Mouse (Mus musculus): Measurements from ENCODE around the gene Pym1. TPM values are rescaled to one million over a fixed set of nuclear protein-coding genes. Genes with fewer than 3 reads are reported as not detected.

Gene Pym1
- polyA plus RNA-seq, 1 experiment from 2014 or later = 23.1 TPM

- peaks cover 15% of the 10 kb centered on the region; the same call in 1 of the 2 replicates for H3K4me1 ChIP-seq (replicated peaks)
- WGBS = 93% methylated on average over 1 of the region's 1 CpGs
- no peaks in the 10 kb centered on the region for H3K27me3 ChIP-seq (replicated peaks)
- no peak for ATAC-seq (ENCODE audit: insufficient number of reproducible peaks, low FRiP score)
- no peaks in the 10 kb centered on the region for H3K9me3 ChIP-seq (replicated peaks)
- no peak overlapping the region for H3K27ac ChIP-seq (ENCODE audit: poor library complexity, severe bottlenecking)
- no peak overlapping the region for H3K4me3 ChIP-seq
- no peaks in the 10 kb centered on the region; the same call in 1 of the 2 replicates for H3K36me3 ChIP-seq
- no peak overlapping the region for H3K9ac ChIP-seq
- no peak overlapping the region for H3K4me2 ChIP-seq
Observed at GRCm38 (mm10) chr10:128793258-128793657, 45.6 kb downstream of the Pym1 start.

DNA sequence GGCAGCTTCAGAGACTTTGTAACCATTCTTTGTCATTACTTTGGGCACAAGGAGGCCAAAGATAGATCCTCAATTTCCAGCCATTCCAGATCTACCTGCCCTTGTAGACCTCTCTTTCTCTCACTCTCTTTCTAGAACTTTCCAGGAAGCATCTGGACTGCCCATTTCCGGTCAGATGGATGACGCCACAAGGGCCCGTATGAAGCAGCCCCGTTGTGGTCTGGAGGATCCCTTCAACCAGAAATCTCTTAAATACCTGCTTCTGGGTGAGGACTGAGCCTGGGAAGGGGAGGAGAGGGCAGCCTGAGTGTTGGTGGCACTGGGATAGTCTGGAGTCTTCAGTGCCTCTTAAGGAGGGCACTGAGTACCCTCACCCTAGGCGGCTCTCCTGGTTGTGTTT lies 46.7 kb downstream of the Pym1 start:
- Histone ChIP-seq H3K27ac (ENCODE audit: poor library complexity, severe bottlenecking) (no peak overlapping the region), H3K36me3 (peaks cover 6% of the 10 kb centered on the region), H3K4me1 (replicated peaks) (peaks cover 15% of the 10 kb centered on the region; the same call in 1 of the 2 replicates), H3K4me3 (no peak overlapping the region), H3K9me3 (replicated peaks) (no peaks in the 10 kb centered on the region), H3K9ac (no peak overlapping the region), H3K27me3 (replicated peaks) (no peaks in the 10 kb centered on the region), H3K4me2 (no peak overlapping the region)
- 82% methylated on average over 5 of the region's 5 CpGs for WGBS
- ATAC-seq (ENCODE audit: insufficient number of reproducible peaks, low FRiP score) = no peak

DNA sequence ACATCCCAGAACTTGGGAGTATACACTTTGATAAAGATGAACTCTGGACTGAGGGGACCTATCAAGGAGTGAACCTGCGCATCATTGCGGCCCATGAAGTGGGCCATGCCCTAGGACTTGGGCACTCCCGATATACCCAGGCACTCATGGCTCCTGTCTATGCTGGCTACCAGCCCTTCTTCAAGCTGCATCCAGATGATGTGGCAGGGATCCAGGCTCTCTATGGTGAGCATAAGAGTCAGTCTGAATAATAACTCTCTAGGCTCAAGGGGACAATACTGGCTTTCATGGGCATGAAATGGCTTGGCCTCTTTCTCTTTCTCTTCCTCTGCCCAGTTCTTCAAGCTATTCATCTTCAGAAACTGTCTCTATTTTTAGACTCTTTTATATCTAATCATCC lies 47.9 kb downstream of the Pym1 start:
- Histone ChIP-seq H3K4me3 (no peak overlapping the region), H3K4me1 (replicated peaks) (peaks cover 15% of the 10 kb centered on the region; the same call in 1 of the 2 replicates), H3K9me3 (replicated peaks) (no peaks in the 10 kb centered on the region), H3K4me2 (no peak overlapping the region), H3K9ac (no peak overlapping the region), H3K27ac (ENCODE audit: poor library complexity, severe bottlenecking) (no peak overlapping the region), H3K36me3 (peaks cover 14% of the 10 kb centered on the region), H3K27me3 (replicated peaks) (no peaks in the 10 kb centered on the region)
- 94% methylated on average over 3 of the region's 3 CpGs for WGBS
- no peak for ATAC-seq (ENCODE audit: insufficient number of reproducible peaks, low FRiP score)

DNA sequence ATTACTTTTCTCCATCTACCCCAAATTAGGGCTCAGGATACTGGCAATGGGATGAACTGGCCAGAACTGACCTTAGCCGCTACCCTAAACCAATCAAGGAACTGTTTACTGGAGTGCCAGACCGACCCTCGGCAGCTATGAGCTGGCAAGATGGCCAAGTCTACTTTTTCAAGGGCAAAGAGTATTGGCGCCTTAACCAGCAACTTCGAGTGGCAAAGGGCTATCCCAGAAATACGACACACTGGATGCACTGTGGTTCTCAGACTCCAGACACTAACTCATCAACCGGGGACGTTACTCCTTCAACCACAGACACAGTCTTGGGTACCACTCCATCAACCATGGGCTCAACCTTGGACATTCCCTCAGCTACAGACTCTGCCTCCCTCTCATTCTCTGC lies 51.0 kb downstream of the Pym1 start:
- 83% methylated on average over 8 of the region's 8 CpGs for WGBS
- no peak for ATAC-seq (ENCODE audit: insufficient number of reproducible peaks, low FRiP score)

GRCm38 (mm10) chr10:128801981-128802495 lies 54.3 kb downstream of the Pym1 start:
- 85% methylated on average over 16 of the region's 16 CpGs for WGBS
- Histone ChIP-seq H3K36me3 (peaks cover 34% of the 10 kb centered on the region), H3K27ac (ENCODE audit: poor library complexity, severe bottlenecking) (no peak overlapping the region), H3K9me3 (replicated peaks) (no peaks in the 10 kb centered on the region), H3K4me1 (replicated peaks) (peaks cover 27% of the 10 kb centered on the region), H3K4me2 (peak overlapping the region; percentile 85; the same call in 1 of the 2 replicates), H3K4me3 (no peak overlapping the region), H3K27me3 (replicated peaks) (no peaks in the 10 kb centered on the region), H3K9ac (no peak overlapping the region)
- no peak for ATAC-seq (ENCODE audit: insufficient number of reproducible peaks, low FRiP score)

More for the DNA sequence above, 51.0 kb downstream of the Pym1 start:
- no peak overlapping the region for H3K9ac ChIP-seq
- H3K4me2 ChIP-seq = no peak overlapping the region
- H3K4me1 ChIP-seq (replicated peaks) = peaks cover 31% of the 10 kb centered on the region
- peaks cover 30% of the 10 kb centered on the region for H3K36me3 ChIP-seq
- H3K27me3 ChIP-seq (replicated peaks) = no peaks in the 10 kb centered on the region
- no peaks in the 10 kb centered on the region for H3K9me3 ChIP-seq (replicated peaks)
- no peak overlapping the region for H3K27ac ChIP-seq (ENCODE audit: poor library complexity, severe bottlenecking)
- no peak overlapping the region for H3K4me3 ChIP-seq

GRCm38 (mm10) chr10:128802956-128803355 lies 55.3 kb downstream of the Pym1 start:
- ATAC-seq (ENCODE audit: insufficient number of reproducible peaks, low FRiP score) = no peak
- Histone ChIP-seq H3K4me2 (peak overlapping the region; percentile 85), H3K4me3 (peak overlapping the region; percentile 77), H3K4me1 (replicated peaks) (peaks cover 36% of the 10 kb centered on the region), H3K36me3 (peaks cover 42% of the 10 kb centered on the region), H3K9ac (peak overlapping the region; percentile 86), H3K27me3 (replicated peaks) (no peaks in the 10 kb centered on the region), H3K9me3 (replicated peaks) (no peaks in the 10 kb centered on the region), H3K27ac (ENCODE audit: poor library complexity, severe bottlenecking) (peak overlapping the region; percentile 96; the same call in 1 of the 2 replicates)
- 46% methylated on average over 4 of the region's 4 CpGs for WGBS

DNA sequence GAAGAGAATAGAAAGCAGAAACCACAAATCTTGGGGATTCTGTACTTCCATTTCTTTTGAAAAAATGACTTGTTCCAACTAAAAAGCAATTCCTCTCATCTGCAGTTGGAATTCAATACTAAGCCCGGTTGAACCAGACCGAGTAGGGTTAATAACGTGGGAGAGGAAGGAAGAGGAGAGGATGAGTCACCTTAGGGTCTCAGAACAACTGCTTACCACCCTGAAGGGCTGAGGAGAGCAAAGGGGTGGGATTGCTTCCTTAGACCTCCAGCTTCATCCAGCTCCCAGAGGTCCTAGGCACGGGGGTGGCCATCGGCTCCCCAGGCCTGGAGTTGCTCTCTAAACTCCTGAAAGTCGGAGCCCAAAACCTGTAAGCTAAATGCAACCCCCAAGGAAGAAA lies 55.7 kb downstream of the Pym1 start:
- H3K4me1 ChIP-seq (replicated peaks) = peaks cover 40% of the 10 kb centered on the region
- H3K27me3 ChIP-seq (replicated peaks) = no peaks in the 10 kb centered on the region
- 12% methylated on average over 6 of the region's 6 CpGs for WGBS
- peak overlapping the region; percentile 77 for H3K4me3 ChIP-seq
- H3K36me3 ChIP-seq = peaks cover 46% of the 10 kb centered on the region
- peak overlapping the region; percentile 85 for H3K4me2 ChIP-seq
- H3K9ac ChIP-seq = peak overlapping the region; percentile 86
- ATAC-seq (ENCODE audit: insufficient number of reproducible peaks, low FRiP score) = no peak
- H3K9me3 ChIP-seq (replicated peaks) = no peaks in the 10 kb centered on the region
- H3K27ac ChIP-seq (ENCODE audit: poor library complexity, severe bottlenecking) = peak overlapping the region; percentile 96

- WGBS = under 1% methylated on average over 14 of the region's 14 CpGs
- H3K9me3 ChIP-seq (replicated peaks) = no peaks in the 10 kb centered on the region
- peak within 1 kb of the TSS; percentile 77 for H3K4me3 ChIP-seq
- H3K4me2 ChIP-seq = peak within 1 kb of the TSS; percentile 85
- H3K27me3 ChIP-seq (replicated peaks) = no peaks in the 10 kb centered on the region
- peak; percentile 15; the same call in 1 of the 2 replicates for ATAC-seq (ENCODE audit: insufficient number of reproducible peaks, low FRiP score)
- peaks cover 46% of the 10 kb centered on the region for H3K36me3 ChIP-seq
- H3K9ac ChIP-seq = peak within 1 kb of the TSS; percentile 86
- peaks cover 45% of the 10 kb centered on the region for H3K4me1 ChIP-seq (replicated peaks)
- H3K27ac ChIP-seq (ENCODE audit: poor library complexity, severe bottlenecking) = peak within 1 kb of the TSS; percentile 96
Observed at GRCm38 (mm10) chr10:128803771-128804270, 56.1 kb downstream of the Pym1 start, which contains the start of gene Dnajc14. Dnajc14 (plus strand) TSS chr10:128804062.

DNA sequence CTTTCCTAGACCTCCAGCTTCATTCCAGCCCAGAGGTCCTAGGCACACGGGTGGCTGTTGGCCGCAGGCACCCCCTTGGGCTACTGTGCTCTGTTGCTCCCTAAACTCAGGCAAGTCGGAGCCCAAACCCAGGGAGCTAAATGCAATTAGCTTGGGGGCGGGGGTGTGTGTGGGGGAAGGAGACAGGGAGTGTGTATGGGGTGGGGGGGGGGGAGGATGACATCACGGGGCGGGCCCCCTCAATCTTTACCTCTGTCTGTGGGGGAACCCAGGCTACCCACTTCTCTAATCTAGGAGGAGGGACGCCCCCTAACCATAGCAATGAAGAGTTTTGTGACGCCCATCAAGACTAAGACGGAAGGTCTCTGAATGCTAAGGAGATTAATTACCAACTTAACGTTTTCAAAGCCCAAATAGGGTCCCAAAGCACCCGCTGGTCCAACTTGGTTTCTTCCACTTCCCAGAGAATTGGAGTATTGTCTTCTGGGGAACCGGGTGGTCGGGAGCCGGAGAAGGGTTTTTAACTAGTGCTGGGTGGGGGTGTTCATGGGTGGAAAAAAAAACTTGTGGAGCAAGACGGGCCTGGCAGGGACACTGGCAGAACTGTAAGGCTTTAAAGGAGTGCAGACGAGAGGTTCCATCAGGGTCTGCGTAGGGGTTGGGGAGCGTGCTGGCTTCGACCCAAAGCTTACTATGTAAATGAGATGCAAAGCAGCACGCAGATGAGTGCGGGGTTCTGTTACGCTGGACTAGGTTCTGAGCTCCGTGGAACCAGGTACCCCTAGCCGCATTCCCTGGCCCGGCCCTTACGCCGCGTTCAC lies 56.8 kb downstream of the Pym1 start, which contains the start of gene Tmem198b:
Gene Tmem198b, minus strand, starts transcription at position 100 of the 821 bp plus-strand sequence.
- H3K27ac ChIP-seq (ENCODE audit: poor library complexity, severe bottlenecking) = peak within 1 kb of the TSS; percentile 96
- peak within 1 kb of the TSS; percentile 77 for H3K4me3 ChIP-seq
- H3K36me3 ChIP-seq = peaks cover 50% of the 10 kb centered on the region
- H3K27me3 ChIP-seq (replicated peaks) = no peaks in the 10 kb centered on the region
- peak; percentile 65 for ATAC-seq (ENCODE audit: insufficient number of reproducible peaks, low FRiP score)
- peak within 1 kb of the TSS; percentile 86 for H3K9ac ChIP-seq
- under 1% methylated on average over 27 of the region's 28 CpGs for WGBS
- H3K9me3 ChIP-seq (replicated peaks) = no peaks in the 10 kb centered on the region
- H3K4me1 ChIP-seq (replicated peaks) = peaks cover 51% of the 10 kb centered on the region
- peak within 1 kb of the TSS; percentile 85 for H3K4me2 ChIP-seq

DNA sequence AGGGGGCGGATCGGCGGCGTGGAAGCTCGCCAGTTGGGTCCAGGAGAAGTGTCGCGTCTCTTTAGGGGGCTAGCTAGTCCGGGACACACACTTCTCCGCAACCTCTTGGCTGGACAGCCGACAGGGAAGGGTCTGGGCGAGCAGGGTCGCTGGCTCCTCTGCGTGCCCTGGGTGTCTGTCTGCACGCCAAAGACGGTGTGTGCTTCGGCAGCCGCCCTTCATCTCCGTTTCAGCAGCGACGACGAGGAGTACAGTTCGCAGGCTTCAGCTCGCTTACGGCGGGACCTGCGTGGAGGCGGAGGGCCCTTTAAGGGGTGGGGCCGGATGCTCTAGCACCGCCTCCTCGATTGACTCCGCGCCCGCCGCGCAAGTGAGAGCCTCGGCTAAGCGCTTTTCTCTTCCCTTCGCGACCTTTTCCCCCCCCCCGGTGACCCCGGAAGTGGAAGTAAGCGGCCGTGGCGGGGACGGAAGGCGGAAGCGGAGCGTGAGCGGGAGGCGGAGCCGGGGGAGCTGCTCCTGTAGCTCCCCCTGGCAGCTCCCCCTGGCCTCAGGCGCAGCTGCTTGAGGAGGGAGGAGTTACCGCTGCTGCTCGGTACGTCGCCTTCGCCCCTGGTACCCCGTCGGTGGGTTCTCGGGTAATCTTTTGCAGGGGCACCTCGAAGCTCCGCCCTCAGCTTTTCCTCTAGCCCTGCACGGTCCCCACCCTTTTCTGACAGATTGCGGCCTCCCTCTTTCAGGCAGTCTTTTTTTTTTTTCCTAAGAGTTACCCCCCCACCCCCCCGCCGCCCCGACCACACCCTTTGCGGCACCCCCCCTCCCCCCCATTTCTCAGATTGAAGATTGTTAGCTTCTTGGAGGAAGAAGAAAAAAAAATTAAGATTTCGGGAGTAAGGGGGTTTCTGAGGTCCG lies 57.7 kb downstream of the Pym1 start:
- peak overlapping the region; percentile 96 for H3K27ac ChIP-seq (ENCODE audit: poor library complexity, severe bottlenecking)
- peaks cover 53% of the 10 kb centered on the region for H3K36me3 ChIP-seq
- H3K4me2 ChIP-seq = peak overlapping the region; percentile 85
- peak; percentile 94 for ATAC-seq (ENCODE audit: insufficient number of reproducible peaks, low FRiP score)
- no peaks in the 10 kb centered on the region for H3K9me3 ChIP-seq (replicated peaks)
- peak overlapping the region; percentile 86 for H3K9ac ChIP-seq
- under 1% methylated on average over 67 of the region's 70 CpGs for WGBS
- peak overlapping the region; percentile 77 for H3K4me3 ChIP-seq
- peaks cover 53% of the 10 kb centered on the region for H3K4me1 ChIP-seq (replicated peaks)
- H3K27me3 ChIP-seq (replicated peaks) = no peaks in the 10 kb centered on the region

All from heart, embryonic 12.5 days (tissue).